ENCODE assay signal across 8 mouse cellular contexts in genomic region chr11:55468012-55468411, GRCm38 (mm10). TPM values are rescaled to one million over a fixed set of nuclear protein-coding genes. Genes with fewer than 3 reads are reported as not detected.
DNase-seq lines count a peak whose midpoint lies in the region; ATAC-seq lines count a peak whose summit lies in the region.

No protein-coding gene starts in this region.

- ATAC-seq in midbrain, embryonic 15.5 days (replicated peaks) = no peak
- ATAC-seq in activated CD4-positive, CD25-positive, alpha-beta regulatory T cell, adult 4 months = no peak

- DNase-seq in cerebellum, adult 18-20 months = peak; percentile 16 to 24
- no peak for DNase-seq in cerebellum, postnatal 14 days
- DNase-seq in heart, postnatal 10 days = peak; percentile 33 to 46
- DNase-seq in kidney, postnatal 4 days = peak; percentile 74 to 85
- DNase-seq in thymus, postnatal 25 days = no peak

- peak overlapping the region; percentile 90 for H3K4me2 ChIP-seq in midbrain, embryonic 15.5 days

- 60% methylated on average over 10 of the region's 10 CpGs for WGBS in midbrain, embryonic 15.5 days

- H3K4me1 ChIP-seq in brown adipose tissue, adult 24 weeks (ENCODE audit: control insufficient read depth, insufficient read depth, insufficient read length, low read length) = peaks cover 15% of the 10 kb centered on the region
- peaks cover 26% of the 10 kb centered on the region for H3K4me1 ChIP-seq in midbrain, embryonic 15.5 days

- intact Hi-C loops in heart, postnatal 10 days (cut with DNase I) = no loop called here

- H3K9me3 ChIP-seq in midbrain, embryonic 15.5 days = no peaks in the 10 kb centered on the region

- no peaks in the 10 kb centered on the region for H3K27me3 ChIP-seq in midbrain, embryonic 15.5 days (replicated peaks)

- H3K36me3 ChIP-seq in midbrain, embryonic 15.5 days (replicated peaks) = no peaks in the 10 kb centered on the region; the same call in 1 of the 2 replicates

- peak overlapping the region; percentile 73; the same call in 1 of the 2 replicates for H3K9ac ChIP-seq in midbrain, embryonic 15.5 days

- peak overlapping the region; percentile 70 for H3K4me3 ChIP-seq in brown adipose tissue, adult 24 weeks (ENCODE audit: insufficient read depth, low read depth, low read length)
- peak overlapping the region; percentile 77 for H3K4me3 ChIP-seq in midbrain, embryonic 15.5 days

- H3K27ac ChIP-seq in brown adipose tissue, adult 24 weeks (replicated peaks; ENCODE audit: low read depth, low read length) = peak overlapping the region; percentile 96
- H3K27ac ChIP-seq in midbrain, embryonic 15.5 days = peak overlapping the region; percentile 88

RNA-seq across cellular contexts. Expression of gene G3bp1, which starts 1.5 kb away (rescaled TPM):
- 17.0 and 19.4 TPM in 2 replicates for polyA plus RNA-seq in brown adipose tissue, adult 24 weeks (2012; ENCODE audit: insufficient read depth, insufficient read length, missing spikeins)
- 10 to 100 TPM; 48.2 to 54.4 TPM for total RNA-seq in heart, postnatal 10 days (2021)
- 104 and 105 TPM in 2 replicates for polyA plus RNA-seq in midbrain, embryonic 15.5 days (2015; fragmentation: Nextera tagmentation; extraction: Ambion mirVana)
- 10 to 100 TPM; 62.4 to 65.3 TPM for polyA plus RNA-seq in activated CD4-positive, CD25-positive, alpha-beta regulatory T cell, adult 4 months (2017; shearing (Covaris generic))

RNA-seq across cellular contexts. Expression of gene Atox1, which starts 7.0 kb away (rescaled TPM):
- polyA plus RNA-seq in brown adipose tissue, adult 24 weeks (2012; ENCODE audit: insufficient read depth, insufficient read length, missing spikeins) = 386 and 509 TPM in 2 replicates
- 100 to 1,000 TPM; 168 to 169 TPM for total RNA-seq in heart, postnatal 10 days (2021)
- 225 and 229 TPM in 2 replicates for polyA plus RNA-seq in midbrain, embryonic 15.5 days (2015; fragmentation: Nextera tagmentation; extraction: Ambion mirVana)
- polyA plus RNA-seq in activated CD4-positive, CD25-positive, alpha-beta regulatory T cell, adult 4 months (2017; shearing (Covaris generic)) = 100 to 1,000 TPM; 224 to 229 TPM

RNA-seq across cellular contexts. Expression of gene Sparc, which starts 45.0 kb away (rescaled TPM):
- 730 and 804 TPM in 2 replicates for polyA plus RNA-seq in brown adipose tissue, adult 24 weeks (2012; ENCODE audit: insufficient read depth, insufficient read length, missing spikeins)
- 1,000 to 10,000 TPM; 1,750 to 1,767 TPM for total RNA-seq in heart, postnatal 10 days (2021)
- polyA plus RNA-seq in midbrain, embryonic 15.5 days (2015; fragmentation: Nextera tagmentation; extraction: Ambion mirVana) = 482 and 547 TPM in 2 replicates
- not detected for polyA plus RNA-seq in activated CD4-positive, CD25-positive, alpha-beta regulatory T cell, adult 4 months (2017; shearing (Covaris generic))

Comparison
In these comparisons a context has a peak if more than half of its experiments do, and no peak if none do; other contexts are left out.
1. DNase-seq: peak in cerebellum, adult 18-20 months (2 of 2), heart, postnatal 10 days (2 of 2) and kidney, postnatal 4 days (2 of 2); none in cerebellum, postnatal 14 days (0 of 2) and thymus, postnatal 25 days (single experiment).
2. RNA of gene Sparc, which starts 45.0 kb away (polyA plus RNA-seq): 730 to 804 TPM in brown adipose tissue, adult 24 weeks and 482 to 547 TPM in midbrain, embryonic 15.5 days; not detected in activated CD4-positive, CD25-positive, alpha-beta regulatory T cell, adult 4 months; every median in the first group is over 100 times any median in the second.